Mouse (Mus musculus): Measurements from ENCODE around the gene Tbc1d21. TPM values are rescaled to one million over a fixed set of nuclear protein-coding genes. Genes with fewer than 3 reads are reported as not detected.

Gene Tbc1d21
- total RNA-seq, 2 experiments from 2014 or later: not detected

Other genes with a start within 250 kb of the Tbc1d21 start
- not detected in 2 replicates for gene Islr, start 166.1 kb downstream of the Tbc1d21 start, total RNA-seq (2014; fragmentation: Nextera tagmentation)
- gene Islr, start 166.1 kb downstream of the Tbc1d21 start, total RNA-seq (2017): 0.27 TPM in 1 of 2 replicates, not detected in the other
- gene Islr2, start 166.1 kb downstream of the Tbc1d21 start, total RNA-seq (2014; fragmentation: Nextera tagmentation): 0.07 TPM in 1 of 2 replicates, not detected in the other
- not detected in 2 replicates for gene Islr2, start 166.1 kb downstream of the Tbc1d21 start, total RNA-seq (2017)
- gene Pml, start 120.7 kb downstream of the Tbc1d21 start, total RNA-seq (2014; fragmentation: Nextera tagmentation): 126 and 134 TPM in 2 replicates
- gene Pml, start 120.7 kb downstream of the Tbc1d21 start, total RNA-seq (2017): 34.2 and 38.1 TPM in 2 replicates
- 4.7 and 17.9 TPM in 2 replicates for gene Stoml1, start 117.3 kb downstream of the Tbc1d21 start, total RNA-seq (2014; fragmentation: Nextera tagmentation)
- 3.5 and 5.3 TPM in 2 replicates for gene Stoml1, start 117.3 kb downstream of the Tbc1d21 start, total RNA-seq (2017)
- gene Loxl1, start 57.3 kb downstream of the Tbc1d21 start, total RNA-seq (2014; fragmentation: Nextera tagmentation): not detected in 2 replicates
- not detected in 2 replicates for gene Loxl1, start 57.3 kb downstream of the Tbc1d21 start, total RNA-seq (2017)
- gene Insyn1, start 118.1 kb upstream of the Tbc1d21 start, total RNA-seq (2014; fragmentation: Nextera tagmentation): not detected in 2 replicates
- gene Insyn1, start 118.1 kb upstream of the Tbc1d21 start, total RNA-seq (2017): not detected in 2 replicates
- gene Cd276, start 185.0 kb upstream of the Tbc1d21 start, total RNA-seq (2014; fragmentation: Nextera tagmentation): 0.45 TPM in 1 of 2 replicates, not detected in the other
- not detected in 2 replicates for gene Cd276, start 185.0 kb upstream of the Tbc1d21 start, total RNA-seq (2017)
- gene Nptn, start 211.8 kb upstream of the Tbc1d21 start, total RNA-seq (2014; fragmentation: Nextera tagmentation): 142 and 165 TPM in 2 replicates
- gene Nptn, start 211.8 kb upstream of the Tbc1d21 start, total RNA-seq (2017): 73.2 and 106 TPM in 2 replicates

All from megakaryocyte-erythroid progenitor cell, adult 5-6 weeks (primary cell).